Mouse (Mus musculus) myocyte (in vitro differentiated cells): ENCODE measurements around the gene Napepld.

ENCODE experiments used
- CEBPB ChIP-seq: IDR thresholded peaks from 2 replicates; pipeline ENCODE4 v1.6.1; 2011; ENCODE audit warnings: mild to moderate bottlenecking, moderate library complexity; ENCODE audit not compliant: poor library complexity, insufficient read depth, severe bottlenecking
- E2F4 ChIP-seq: IDR thresholded peaks from one replicate; pipeline ENCODE4 v1.6.1; 2011; ENCODE audit warnings: mild to moderate bottlenecking, control low read depth, moderate library complexity; ENCODE audit not compliant: insufficient read depth
- MAX ChIP-seq: IDR thresholded peaks from one replicate; pipeline ENCODE4 v1.6.1; 2011; ENCODE audit warnings: low read depth, mild to moderate bottlenecking, control low read depth
- MYOD1 ChIP-seq, 3 experiments: IDR thresholded peaks; one replicate each; pipeline ENCODE4 v1.6.1; 2011; ENCODE audit warnings: control low read depth in 2 of 3, low read depth in 2 of 3, mild to moderate bottlenecking in 2 of 3, moderate library complexity in 1 of 3; ENCODE audit not compliant: insufficient read length in 2 of 3, control insufficient read depth in 1 of 3
- MYOG ChIP-seq, 3 experiments: IDR thresholded peaks; one replicate each; pipeline ENCODE4 v1.6.1; 2011; ENCODE audit warnings: control low read depth in 2 of 3, low read depth in 2 of 3, mild to moderate bottlenecking in 2 of 3; ENCODE audit not compliant: insufficient read length in 2 of 3, control insufficient read depth in 1 of 3, insufficient read depth in 1 of 3
- POLR2A ChIP-seq: IDR thresholded peaks from one replicate; pipeline ENCODE4 v1.6.1; 2011; ENCODE audit warnings: low read depth, mild to moderate bottlenecking, control low read depth, moderate library complexity; ENCODE audit not compliant: insufficient read length
- POLR2AphosphoS2 ChIP-seq: IDR thresholded peaks from one replicate; pipeline ENCODE4 v1.6.1; 2011; ENCODE audit warnings: low read depth, control low read depth; ENCODE audit not compliant: insufficient read length
- REST ChIP-seq: IDR thresholded peaks from one replicate; pipeline ENCODE4 v1.6.1; 2011; ENCODE audit warnings: mild to moderate bottlenecking, control low read depth, moderate library complexity; ENCODE audit not compliant: insufficient read depth, insufficient read length
- SRF ChIP-seq: IDR thresholded peaks from one replicate; pipeline ENCODE4 v1.6.1; 2011; ENCODE audit warnings: low read depth; ENCODE audit not compliant: control insufficient read depth, insufficient read length
- TCF12 ChIP-seq: IDR thresholded peaks from one replicate; pipeline ENCODE4 v1.6.1; 2011; ENCODE audit warnings: mild to moderate bottlenecking, control low read depth; ENCODE audit not compliant: poor library complexity, insufficient read depth, severe bottlenecking
- TCF3 ChIP-seq: IDR thresholded peaks from one replicate; pipeline ENCODE4 v1.6.1; 2011; ENCODE audit warnings: low read depth, control low read depth; ENCODE audit not compliant: insufficient read length
- USF1 ChIP-seq: IDR thresholded peaks from one replicate; pipeline ENCODE4 v1.6.1; 2011; ENCODE audit warnings: low read depth, mild to moderate bottlenecking, control low read depth, moderate library complexity

DNA sequence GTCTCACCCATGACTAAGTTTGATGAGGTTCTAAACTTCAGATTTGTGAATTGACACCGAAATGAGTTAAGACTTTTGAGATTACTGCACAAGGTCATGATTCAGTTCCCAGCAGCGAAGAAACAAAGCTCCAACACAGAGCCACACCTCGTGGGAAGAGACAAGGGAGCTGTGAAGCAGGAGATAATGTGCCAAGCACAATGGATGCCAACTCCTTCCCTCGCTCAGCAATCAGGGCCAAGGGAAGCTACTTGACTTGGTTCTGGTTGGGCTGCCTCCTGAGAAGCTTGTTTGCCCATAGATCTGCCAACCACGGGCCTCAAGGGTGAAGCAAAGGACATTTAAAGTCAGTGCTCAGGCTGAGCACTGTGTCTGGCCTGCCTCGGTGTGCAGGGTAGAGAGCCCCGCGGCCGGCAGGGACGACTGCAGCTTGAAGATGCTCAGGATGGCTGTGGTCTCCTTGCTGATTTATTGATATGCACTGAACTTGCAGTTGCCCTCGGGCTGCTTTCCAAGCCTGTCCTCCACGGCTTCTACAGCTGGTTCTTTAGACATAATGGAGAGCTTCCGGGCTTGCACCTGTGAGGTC is 11.0 kb upstream of the Napepld start:
- no peak for TF ChIP-seq POLR2A
- TF ChIP-seq CEBPB: no peak
- no peak for TF ChIP-seq TCF12
- TF ChIP-seq MAX: no peak
- no peak for TF ChIP-seq MYOG (IDR thresholded peaks at IDR 0.05; ENCODE audit: control insufficient read depth in 1 of 3, insufficient read depth in 1 of 3, insufficient read length in 2 of 3, low read depth in 2 of 3)
- no peak for TF ChIP-seq E2F4
- TF ChIP-seq USF1: no peak
- no peak for TF ChIP-seq SRF
- TF ChIP-seq REST: no peak
- no peak for TF ChIP-seq TCF3
- TF ChIP-seq POLR2AphosphoS2: no peak
- TF ChIP-seq MYOD1 (IDR thresholded peaks at IDR 0.05; ENCODE audit: control insufficient read depth in 1 of 3, insufficient read length in 2 of 3, low read depth in 2 of 3): no peak
